Mouse (Mus musculus) lung, postnatal 0 days (tissue): Measurements from ENCODE around the gene Ltbp4.

Source experiments
- CTCF ChIP-seq: IDR thresholded peaks from 2 replicates; pipeline ENCODE4 v1.5.1; 2016; ENCODE audit warnings: antibody characterized with exemption, mild to moderate bottlenecking
- EP300 ChIP-seq: IDR thresholded peaks from 2 replicates; pipeline ENCODE4 v1.6.1; 2016; ENCODE audit warnings: antibody characterized with exemption, mild to moderate bottlenecking, control low read depth

DNA sequence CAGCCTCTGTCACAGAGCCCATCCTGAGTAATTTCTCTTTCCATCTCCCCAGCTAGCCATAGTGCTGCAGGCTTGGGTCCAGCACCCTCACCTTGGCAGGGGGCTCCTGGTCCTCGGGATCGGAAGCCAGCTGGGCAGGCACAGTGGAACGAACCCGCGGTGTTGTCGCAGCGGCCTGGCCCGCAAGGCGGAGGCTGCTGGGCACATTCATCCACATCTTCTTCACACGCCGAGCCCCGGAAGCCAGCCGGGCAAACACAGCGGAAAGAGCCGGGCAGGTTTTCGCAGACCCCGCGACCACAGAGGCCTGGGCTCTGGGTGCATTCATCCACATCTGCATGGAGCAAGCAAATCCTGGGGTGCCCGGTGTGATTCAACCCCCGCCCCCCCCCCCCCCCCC lies 12.6 kb downstream of the Ltbp4 start:
- TF ChIP-seq CTCF: no peak
- TF ChIP-seq EP300: no peak
